Mouse (Mus musculus) fat pad, adult 2 months (tissue): ENCODE data around the gene Zbtb25.

Source experiments
- DNase-seq: peaks from one replicate; pipeline ENCODE4 v3.0.0-alpha.2; 2011; ENCODE audit warnings: low read depth, low spot score; ENCODE audit errors: extremely low read depth

The Zbtb25 gene

DNA sequence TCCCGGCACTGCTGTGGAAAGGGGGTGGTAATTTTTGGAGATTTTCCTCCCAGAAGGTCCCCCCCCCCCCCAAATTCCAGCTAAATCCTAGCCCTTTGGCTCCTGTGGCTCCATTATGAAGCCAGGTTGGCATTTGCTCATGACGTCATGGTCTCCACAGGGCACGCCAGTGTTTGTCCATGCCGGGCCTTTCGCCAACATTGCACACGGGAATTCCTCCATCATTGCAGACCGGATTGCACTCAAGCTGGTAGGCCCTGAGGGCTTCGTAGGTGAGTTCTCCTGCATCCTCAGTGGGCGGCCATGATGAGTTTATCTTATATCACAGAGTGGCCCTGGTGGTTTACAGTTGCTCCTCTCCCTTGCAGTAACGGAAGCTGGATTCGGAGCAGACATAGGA, 65.9 kb downstream of the Zbtb25 start:
- no peak for DNase-seq

GRCm38 (mm10) chr12:76300367-76300766, 69.0 kb downstream of the Zbtb25 start:
- DNase-seq = no peak

- DNase-seq = no peak
These were observed 70.0 kb downstream of the Zbtb25 start for GRCm38 (mm10) chr12:76299361-76299906.

DNA sequence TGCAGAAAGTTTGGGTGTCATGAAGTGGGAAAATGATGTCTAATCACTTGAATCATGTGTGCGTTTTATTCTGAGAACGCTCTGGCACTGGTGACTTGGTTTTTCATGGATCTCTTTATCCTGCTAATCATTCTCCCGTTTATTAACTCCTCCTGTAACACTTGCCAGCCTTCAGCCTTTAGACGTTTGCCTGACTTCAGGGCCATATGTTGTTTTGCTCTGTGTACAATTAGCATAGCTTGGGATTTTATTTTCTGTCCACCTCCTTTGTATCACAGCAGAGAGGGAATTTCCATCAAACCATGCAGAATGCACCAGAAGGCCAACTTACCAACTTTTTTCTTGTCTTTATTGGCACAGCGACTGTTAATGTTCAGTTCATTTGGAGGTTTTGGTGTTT, 71.6 kb downstream of the Zbtb25 start:
- DNase-seq = no peak
